Mouse (Mus musculus): Measurements from ENCODE around the gene Atg9b.

GRCm38 (mm10) chr5:24351278-24351677 lies 40.7 kb downstream of the Atg9b start, which contains the start of gene Kcnh2:
- TF ChIP-seq GATA1 (IDR thresholded peaks at IDR 0.05; ENCODE audit: borderline replicate concordance, low read length) (no peak), FLI1 (IDR thresholded peaks at IDR 0.05; ENCODE audit: low read length) (no peak)
